In genomic region chr7:112187536-112188459, GRCm38 (mm10) we compare ENCODE assay signal across 15 mouse cellular contexts. TPM values are rescaled to one million over a fixed set of nuclear protein-coding genes. Genes with fewer than 3 reads are reported as not detected.
DNase-seq lines count a peak whose midpoint lies in the region; ATAC-seq lines count a peak whose summit lies in the region.
"Had no signal": no experiment of that assay in that cellular context is flagged by ENCODE, and none has a peak within 500 bp of the region (broad histone marks: within the 10 kb centered on the region; RNA-seq: fewer than 3 reads in every experiment).

No protein-coding gene starts in this region.

- ATAC-seq in heart, embryonic 16.5 days (replicated peaks; ENCODE audit: extremely low read depth, insufficient read depth, low FRiP score) = no peak
- peak; percentile 50 for ATAC-seq in common myeloid progenitor, adult 5-6 weeks (replicated peaks; ENCODE audit: low read depth, poor library complexity, severe bottlenecking)
- peak; percentile 84 for ATAC-seq in intestine, embryonic 14.5 days (replicated peaks; ENCODE audit: low FRiP score, low TSS enrichment, low read depth)
- peak; percentile 60 for ATAC-seq in megakaryocyte progenitor cell, adult 5-6 weeks (replicated peaks; ENCODE audit: poor library complexity)
- no peak for ATAC-seq in forebrain, embryonic 12.5 days (ENCODE audit: low FRiP score)
- ATAC-seq: CD4-positive, CD25-positive, alpha-beta regulatory T cell, adult 4 months; forebrain, embryonic 15.5 days had no signal

- 51% methylated on average over 13 of the region's 13 CpGs for WGBS in heart, embryonic 16.5 days
- WGBS in intestine, embryonic 14.5 days = 38% methylated on average over 13 of the region's 13 CpGs
- 79% methylated on average over 13 of the region's 13 CpGs for WGBS in forebrain, embryonic 12.5 days

- H3K4me2 ChIP-seq in heart, embryonic 16.5 days (ENCODE audit: low read depth, low read length) = no peak overlapping the region
- H3K4me2 ChIP-seq in intestine, embryonic 14.5 days (ENCODE audit: low read length) = no peak overlapping the region
- H3K4me2 ChIP-seq in forebrain, embryonic 12.5 days = no peak overlapping the region
- H3K4me2 ChIP-seq: forebrain, embryonic 15.5 days; liver, embryonic 15.5 days had no signal

- peaks cover 21% of the 10 kb centered on the region for H3K4me1 ChIP-seq in heart, embryonic 16.5 days (ENCODE audit: control insufficient read depth, insufficient read depth, low read length)
- no peaks in the 10 kb centered on the region for H3K4me1 ChIP-seq in intestine, embryonic 14.5 days (replicated peaks; ENCODE audit: control insufficient read depth, insufficient read depth, low read length)
- peaks cover 3% of the 10 kb centered on the region; the same call in 1 of the 2 replicates for H3K4me1 ChIP-seq in forebrain, embryonic 12.5 days
- H3K4me1 ChIP-seq: forebrain, embryonic 15.5 days had no signal

- H3K9ac ChIP-seq in heart, embryonic 16.5 days (ENCODE audit: low read length) = 0 out of 2 replicates have a peak overlapping the region, but pooled peaks have one; percentile 3
- no peak overlapping the region for H3K9ac ChIP-seq in intestine, embryonic 14.5 days (ENCODE audit: low read length)
- no peak overlapping the region for H3K9ac ChIP-seq in forebrain, embryonic 12.5 days
- H3K9ac ChIP-seq: forebrain, embryonic 15.5 days; liver, embryonic 15.5 days had no signal

- H3K27me3 ChIP-seq in heart, embryonic 16.5 days (ENCODE audit: control insufficient read depth, insufficient read depth, low read length) = no peaks in the 10 kb centered on the region
- H3K27me3 ChIP-seq in intestine, embryonic 14.5 days (replicated peaks; ENCODE audit: control insufficient read depth, insufficient read depth, low read length) = no peaks in the 10 kb centered on the region
- no peaks in the 10 kb centered on the region for H3K27me3 ChIP-seq in forebrain, embryonic 12.5 days
- H3K27me3 ChIP-seq: forebrain, embryonic 15.5 days; liver, embryonic 15.5 days had no signal

- no peaks in the 10 kb centered on the region for H3K36me3 ChIP-seq in heart, embryonic 16.5 days (ENCODE audit: control insufficient read depth, insufficient read depth)
- H3K36me3 ChIP-seq in intestine, embryonic 14.5 days (ENCODE audit: control insufficient read depth, insufficient read depth, low read length) = no peaks in the 10 kb centered on the region
- no peaks in the 10 kb centered on the region for H3K36me3 ChIP-seq in forebrain, embryonic 12.5 days (replicated peaks)
- H3K36me3 ChIP-seq: forebrain, embryonic 15.5 days; liver, embryonic 15.5 days had no signal

- H3K27ac ChIP-seq in heart, embryonic 16.5 days (ENCODE audit: low read length) = no peak overlapping the region
- H3K27ac ChIP-seq in intestine, embryonic 14.5 days (ENCODE audit: low read depth) = peak overlapping the region; percentile 52
- H3K27ac ChIP-seq in forebrain, embryonic 12.5 days = no peak overlapping the region
- H3K27ac ChIP-seq: forebrain, embryonic 15.5 days; liver, embryonic 15.5 days had no signal

- intact Hi-C loops in heart, postnatal 25 days (cut with DNase I) = no loop called here
- intact Hi-C loops in left cerebral cortex, postnatal 10 days (cut with DNase I) = no loop called here

- no peak overlapping the region for H3K4me3 ChIP-seq in heart, embryonic 16.5 days (ENCODE audit: low read length)
- no peak overlapping the region for H3K4me3 ChIP-seq in intestine, embryonic 14.5 days (ENCODE audit: low read depth, low read length)
- no peak overlapping the region for H3K4me3 ChIP-seq in forebrain, embryonic 12.5 days (replicated peaks)
- H3K4me3 ChIP-seq: forebrain, embryonic 15.5 days; liver, embryonic 15.5 days had no signal

- no peak for DNase-seq in heart, postnatal 25 days (ENCODE audit: low spot score)
- DNase-seq in intestine, embryonic 14.5 days (ENCODE audit: low spot score) = peak; percentile 74
- DNase-seq in adrenal gland, postnatal 14 days = no peak
- no peak for DNase-seq in left cerebral cortex, postnatal 10 days (ENCODE audit: extremely low spot score in 1 of 2, low spot score in 2 of 2)
- DNase-seq: cerebellum, postnatal 10 days; gastrocnemius, postnatal 36 days; kidney, adult 9 months; layer of hippocampus, postnatal 36 days had no signal

- H3K9me3 ChIP-seq in heart, embryonic 16.5 days (replicated peaks; ENCODE audit: control insufficient read depth, low read length) = peaks cover 2% of the 10 kb centered on the region; the same call in 1 of the 2 replicates
- no peaks in the 10 kb centered on the region for H3K9me3 ChIP-seq in intestine, embryonic 14.5 days (ENCODE audit: control insufficient read depth, low read length)
- no peaks in the 10 kb centered on the region for H3K9me3 ChIP-seq in forebrain, embryonic 12.5 days
- H3K9me3 ChIP-seq: forebrain, embryonic 15.5 days; liver, embryonic 15.5 days had no signal

RNA-seq across cellular contexts. Expression of gene Dkk3, which starts 28.9 kb away (rescaled TPM):
- polyA plus RNA-seq in heart, embryonic 16.5 days (2015; fragmentation: Nextera tagmentation; extraction: Ambion mirVana) = 73.8 and 91.0 TPM in 2 replicates
- total RNA-seq in heart, postnatal 25 days (2021) = 10 to 100 TPM; 44.8 to 46.7 TPM
- total RNA-seq in common myeloid progenitor, adult 5-6 weeks (2017) = 0.27 TPM in 1 of 2 replicates, not detected in the other
- 22.9 and 27.4 TPM in 2 replicates for polyA plus RNA-seq in intestine, embryonic 14.5 days (2014; fragmentation: Nextera tagmentation; extraction: Ambion mirVana)
- total RNA-seq in megakaryocyte progenitor cell, adult 5-6 weeks (2015) = 0.07 TPM in 1 of 2 replicates, not detected in the other
- total RNA-seq in megakaryocyte progenitor cell, adult 5-6 weeks (2017) = not detected in 2 replicates
- 21.5 and 28.7 TPM in 2 replicates for polyA plus RNA-seq in forebrain, embryonic 12.5 days (2016; fragmentation: Nextera tagmentation; extraction: Ambion mirVana)
- 10.3 and 13.7 TPM in 2 replicates for total RNA-seq in adrenal gland, postnatal 14 days (2021)
- 10 to 100 TPM; 72.5 to 93.3 TPM for total RNA-seq in left cerebral cortex, postnatal 10 days (2021)

RNA-seq across cellular contexts. Expression of gene Mical2, which starts 37.9 kb away (rescaled TPM):
- 128 and 145 TPM in 2 replicates for polyA plus RNA-seq in heart, embryonic 16.5 days (2015; fragmentation: Nextera tagmentation; extraction: Ambion mirVana)
- total RNA-seq in heart, postnatal 25 days (2021) = 100 to 1,000 TPM in 1 of 2 experiments, 10 to 100 TPM in 1; 93.4 to 103 TPM
- 1.6 and 2.2 TPM in 2 replicates for total RNA-seq in common myeloid progenitor, adult 5-6 weeks (2017)
- polyA plus RNA-seq in intestine, embryonic 14.5 days (2014; fragmentation: Nextera tagmentation; extraction: Ambion mirVana) = 16.6 and 18.2 TPM in 2 replicates
- total RNA-seq in megakaryocyte progenitor cell, adult 5-6 weeks (2015) = 0.52 and 0.88 TPM in 2 replicates
- 0.46 and 0.54 TPM in 2 replicates for total RNA-seq in megakaryocyte progenitor cell, adult 5-6 weeks (2017)
- 2.3 and 3.4 TPM in 2 replicates for polyA plus RNA-seq in forebrain, embryonic 12.5 days (2016; fragmentation: Nextera tagmentation; extraction: Ambion mirVana)
- 16.5 TPM in 2 replicates for total RNA-seq in adrenal gland, postnatal 14 days (2021)
- 100 to 1,000 TPM; 300 to 329 TPM for total RNA-seq in left cerebral cortex, postnatal 10 days (2021)

Comparison
In these comparisons a context has a peak if more than half of its experiments do, and no peak if none do; other contexts are left out.
1. ATAC-seq: peak in common myeloid progenitor, adult 5-6 weeks (single experiment), intestine, embryonic 14.5 days (single experiment) and megakaryocyte progenitor cell, adult 5-6 weeks (single experiment); none in heart, embryonic 16.5 days (single experiment) and forebrain, embryonic 12.5 days (single experiment).